Mouse (Mus musculus) thymus, adult 2 months (tissue): Measurements from ENCODE around the gene Lhfp.

Experiments
- CTCF ChIP-seq: fragments of 200-500 bp; IDR thresholded peaks from 2 replicates; pipeline ENCODE4 v1.5.1; 2012; ENCODE audit warnings: mild to moderate bottlenecking, control low read depth, low read length, moderate library complexity, borderline replicate concordance; ENCODE audit not compliant: control insufficient read depth, poor library complexity, insufficient read depth; ENCODE audit errors: extremely low read depth
- POLR2A ChIP-seq: fragments of 200-500 bp; IDR thresholded peaks from 2 replicates; pipeline ENCODE4 v1.6.1; 2012; ENCODE audit warnings: mild to moderate bottlenecking, low read length, control low read depth, moderate library complexity; ENCODE audit not compliant: control insufficient read depth, poor library complexity, insufficient read depth; ENCODE audit errors: extremely low read depth

GRCm38 (mm10) chr3:53059959-53060358 lies 18.6 kb downstream of the Lhfp start:
- no peak for TF ChIP-seq CTCF
- TF ChIP-seq POLR2A, result no peak
